Mouse (Mus musculus) cortical plate, adult 2 months (tissue): Measurements from ENCODE around the gene Uspl1.

Source experiments
- CTCF ChIP-seq: fragments of 200-500 bp; IDR thresholded peaks from 2 replicates; pipeline ENCODE4 v1.5.1; 2011; ENCODE audit warnings: mild to moderate bottlenecking, control low read depth, low read length; ENCODE audit not compliant: insufficient read depth; ENCODE audit errors: extremely low read depth
- POLR2A ChIP-seq: fragments of 200-500 bp; IDR thresholded peaks from 2 replicates; pipeline ENCODE4 v1.6.1; 2011; ENCODE audit warnings: mild to moderate bottlenecking, low read length, control low read depth; ENCODE audit not compliant: insufficient read depth; ENCODE audit errors: extremely low read depth

DNA sequence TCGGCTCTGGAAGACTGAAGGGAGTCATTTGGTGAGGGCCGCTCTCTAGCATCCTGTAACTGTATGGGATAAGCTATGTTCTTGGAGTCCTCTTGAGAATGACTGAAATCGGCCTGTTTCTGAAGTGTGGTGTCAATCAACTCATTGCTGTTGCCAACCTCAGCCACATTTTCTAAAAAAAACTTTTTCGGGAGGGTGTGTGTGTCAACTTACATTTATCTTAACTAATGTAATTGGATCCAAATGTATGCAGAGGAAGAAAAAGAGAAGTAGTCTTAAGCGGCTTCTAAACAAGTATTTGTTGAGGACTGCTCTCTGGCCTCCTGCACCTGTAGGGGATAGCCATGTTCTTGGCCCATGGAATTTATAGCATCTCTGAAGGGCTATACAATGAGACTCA is 6.1 kb upstream of the Uspl1 start:
- no peak for TF ChIP-seq POLR2A
- TF ChIP-seq CTCF: no peak
